Mouse (Mus musculus) cerebellum, adult 18-20 months (tissue): ENCODE measurements around the gene Sfxn3.

Source experiments
- DNase-seq, 2 experiments: peaks; one replicate each; pipeline ENCODE4 v3.0.0; 2021

Gene Sfxn3

DNA sequence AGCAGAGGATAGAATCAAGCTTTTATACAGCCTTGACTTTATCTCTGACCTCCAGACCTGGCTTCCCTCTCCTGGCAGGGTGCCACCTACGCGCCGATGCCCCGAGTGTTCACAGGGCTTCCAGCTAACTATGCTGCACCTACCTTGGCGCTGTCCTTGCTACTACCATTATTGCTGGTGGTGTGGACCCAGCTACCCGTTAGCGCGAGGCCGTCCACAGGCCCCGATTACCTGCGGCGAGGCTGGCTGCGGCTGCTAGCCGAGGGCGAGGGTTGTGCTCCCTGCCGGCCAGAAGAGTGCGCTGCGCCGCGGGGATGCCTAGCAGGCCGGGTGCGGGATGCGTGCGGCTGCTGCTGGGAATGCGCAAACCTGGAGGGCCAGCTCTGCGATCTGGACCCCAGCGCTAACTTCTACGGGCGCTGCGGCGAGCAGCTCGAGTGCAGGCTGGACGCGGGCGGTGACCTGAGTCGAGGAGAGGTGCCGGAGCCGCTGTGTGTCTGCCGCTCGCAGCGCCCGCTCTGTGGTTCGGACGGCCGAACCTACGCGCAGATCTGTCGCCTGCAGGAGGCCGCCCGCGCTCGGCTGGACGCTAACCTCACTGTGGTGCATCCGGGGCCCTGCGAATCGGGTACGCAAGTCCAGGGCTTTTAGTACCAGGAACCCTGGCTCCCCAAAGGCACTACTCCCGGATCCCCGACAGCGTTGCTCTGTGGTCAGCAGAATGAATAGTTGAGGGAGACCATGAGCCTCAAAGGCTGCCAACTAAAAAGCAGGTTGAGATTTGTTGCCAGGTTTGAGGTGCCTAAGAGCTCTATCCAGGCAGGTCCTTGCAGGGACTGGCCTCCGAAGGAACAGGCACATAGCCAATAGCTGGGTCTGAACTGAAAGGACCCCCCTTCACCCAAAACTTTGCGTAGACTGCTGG is 29.5 kb downstream of the Sfxn3 start:
- DNase-seq = peak; percentile 78 to 86

DNA sequence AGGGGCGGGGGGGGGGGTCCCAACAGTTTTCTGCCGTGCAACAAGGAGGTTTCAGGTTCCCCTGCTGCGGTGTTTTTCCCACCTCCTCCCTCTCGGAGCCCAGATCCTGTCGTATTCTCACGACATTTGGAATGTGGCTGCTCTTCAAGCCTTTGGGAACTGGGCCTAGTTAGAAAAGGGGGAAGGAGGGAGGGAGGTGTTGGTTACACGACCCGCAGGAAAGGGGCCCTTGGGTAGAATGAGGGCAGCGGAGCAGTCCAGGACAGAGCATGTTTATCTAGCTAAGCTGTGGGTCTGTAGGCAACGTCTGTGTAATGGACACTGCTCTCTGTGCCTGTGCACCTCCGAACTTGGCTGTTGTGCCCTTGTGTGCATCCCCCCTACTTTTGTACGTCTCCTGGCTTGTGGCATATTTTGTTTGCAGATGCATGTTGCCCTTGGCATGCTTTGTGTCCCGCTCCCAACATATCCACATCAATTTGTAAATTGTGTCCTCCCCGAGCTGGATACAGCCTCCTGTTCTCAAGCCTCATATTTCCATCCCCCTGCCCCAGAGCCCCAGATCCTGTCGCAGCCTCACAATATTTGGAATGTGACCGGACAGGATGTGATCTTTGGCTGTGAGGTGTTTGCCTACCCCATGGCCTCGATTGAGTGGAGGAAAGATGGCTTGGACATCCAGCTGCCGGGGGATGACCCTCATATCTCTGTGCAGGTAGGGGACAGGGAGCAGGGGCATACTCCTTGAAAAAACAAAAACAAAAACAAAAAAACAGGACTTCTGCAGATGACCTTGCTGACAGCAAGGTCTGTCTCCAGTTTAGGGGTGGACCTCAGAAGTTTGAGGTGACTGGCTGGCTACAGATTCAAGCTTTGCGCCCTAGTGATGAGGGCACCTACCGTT is 30.7 kb downstream of the Sfxn3 start:
- peak in 1 of 2 experiments; percentile 30 for DNase-seq

- DNase-seq = peak; percentile 41 to 56
These were observed 31.9 kb downstream of the Sfxn3 start for GRCm38 (mm10) chr19:45078971-45079764.

GRCm38 (mm10) chr19:45079769-45080515 is 32.6 kb downstream of the Sfxn3 start:
- DNase-seq = peak; percentile 79 to 82

- DNase-seq = peak; percentile 34 to 62
These were observed 33.4 kb downstream of the Sfxn3 start for GRCm38 (mm10) chr19:45080711-45081110.

DNA sequence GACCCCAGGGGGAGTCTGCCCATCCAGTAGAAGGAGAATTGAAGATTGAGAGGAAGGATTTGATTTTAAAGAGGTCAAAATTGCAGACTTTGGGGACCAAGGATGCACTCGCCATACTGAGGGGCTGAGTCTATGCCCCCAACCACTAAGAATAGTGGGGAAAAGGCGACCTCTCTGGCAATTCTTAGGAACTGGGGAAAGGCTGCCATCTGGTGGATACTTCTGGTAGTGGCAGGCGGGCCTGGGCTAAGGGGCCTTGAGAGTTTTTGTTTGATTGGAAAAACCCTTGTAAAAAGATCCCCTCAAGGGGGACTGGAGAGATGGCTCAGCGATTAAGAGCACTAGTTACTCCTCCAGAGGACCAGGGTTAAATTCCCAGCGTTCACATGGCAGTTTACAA is 34.0 kb downstream of the Sfxn3 start:
- peak; percentile 75 to 85 for DNase-seq

DNA sequence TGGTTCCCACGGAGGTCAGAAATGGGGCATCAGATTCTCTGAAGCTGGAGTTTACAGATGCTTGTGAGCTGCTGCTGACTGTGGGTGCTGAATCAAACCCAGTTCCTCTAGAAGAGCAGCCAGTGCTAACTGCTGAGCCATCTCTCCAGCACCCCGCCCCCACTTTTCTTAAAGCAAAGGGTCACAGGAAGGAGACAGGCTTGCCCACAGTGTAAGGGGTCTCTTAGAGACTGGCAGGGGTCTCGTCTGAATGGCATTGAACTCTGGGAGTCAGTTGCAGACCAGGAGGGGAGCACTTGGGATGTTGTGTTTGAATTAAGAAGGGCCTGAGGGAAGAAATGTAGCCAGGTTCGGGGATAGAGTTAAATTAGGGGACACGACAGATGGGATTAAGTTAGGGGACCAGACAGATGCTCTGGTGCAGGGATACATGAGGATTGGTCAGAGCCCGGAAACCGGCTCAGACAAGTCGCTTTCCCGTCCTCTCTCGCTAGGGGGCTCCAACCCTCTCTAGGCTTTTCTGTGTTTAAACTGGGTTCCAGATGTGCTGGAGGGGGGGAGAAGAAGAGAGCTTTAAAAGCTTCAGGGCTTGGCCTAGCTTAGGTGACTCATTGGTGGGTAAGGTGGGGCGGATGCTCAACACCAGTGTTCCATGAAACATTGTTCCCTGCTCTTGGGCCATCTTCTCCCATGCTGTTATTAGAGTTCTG is 34.7 kb downstream of the Sfxn3 start:
- peak; percentile 42 to 47 for DNase-seq

GRCm38 (mm10) chr19:45097868-45098267 is 50.6 kb downstream of the Sfxn3 start:
- no peak for DNase-seq

DNA sequence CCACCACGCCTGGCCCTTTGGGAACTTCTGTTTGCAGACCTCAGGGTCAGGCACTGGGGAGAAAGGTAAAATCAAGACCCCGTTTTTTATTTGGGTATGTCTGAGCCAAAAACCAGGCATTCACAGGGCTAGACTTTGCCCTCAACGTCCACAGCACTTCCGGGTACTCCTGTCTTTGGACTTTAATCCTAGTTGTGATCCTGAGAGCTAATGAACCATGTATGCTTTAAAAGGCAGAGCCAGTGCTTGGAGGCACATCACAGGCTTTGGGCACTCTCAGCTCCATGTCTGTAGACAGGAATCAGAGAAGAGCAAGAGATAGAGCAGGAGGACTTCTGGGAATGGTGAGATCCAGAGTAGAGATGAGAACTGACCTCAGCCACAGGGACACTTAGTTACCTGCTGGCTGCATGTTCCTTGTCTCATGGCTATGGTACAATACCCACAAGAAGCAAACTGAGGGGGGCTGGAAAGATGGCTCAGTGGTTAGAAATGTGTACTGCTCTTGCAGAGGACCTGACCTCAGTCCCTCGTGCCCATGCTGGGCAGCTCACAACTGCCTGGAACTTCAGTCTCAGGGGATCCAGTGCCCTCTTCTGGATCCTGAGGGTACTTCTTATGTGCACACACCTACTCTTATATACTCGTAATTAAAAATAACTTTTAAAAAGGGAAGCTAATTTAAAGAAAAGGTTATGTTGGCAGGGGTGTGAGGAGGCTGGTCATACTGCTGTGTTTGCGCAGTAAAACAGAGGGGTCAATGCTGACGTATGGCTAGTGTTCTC is 53.4 kb downstream of the Sfxn3 start:
- no peak for DNase-seq

- no peak for DNase-seq
These were observed 58.3 kb downstream of the Sfxn3 start for GRCm38 (mm10) chr19:45105591-45105990.
